Mouse (Mus musculus) C2C12 (cell line): ENCODE measurements around the gene Mms19.

Experiments
- CTCF ChIP-seq: IDR thresholded peaks from one replicate; pipeline ENCODE4 v1.5.1; 2011; ENCODE audit not compliant: control insufficient read depth, insufficient read depth, insufficient read length
- FOSL1 ChIP-seq: IDR thresholded peaks from one replicate; pipeline ENCODE4 v1.8.0; 2011; ENCODE audit warnings: mild to moderate bottlenecking, low read length; ENCODE audit not compliant: poor library complexity, insufficient read depth, severe bottlenecking
- MAX ChIP-seq: IDR thresholded peaks from one replicate; pipeline ENCODE4 v1.6.1; 2011; ENCODE audit warnings: mild to moderate bottlenecking, control low read depth
- MYOD1 ChIP-seq: IDR thresholded peaks from one replicate; pipeline ENCODE4 v1.6.1; 2011; ENCODE audit warnings: low read depth; ENCODE audit not compliant: control insufficient read depth, insufficient read length
- MYOG ChIP-seq: IDR thresholded peaks from one replicate; pipeline ENCODE4 v1.6.1; 2011; ENCODE audit not compliant: control insufficient read depth, insufficient read length; ENCODE audit errors: extremely low read depth
- USF1 ChIP-seq: IDR thresholded peaks from one replicate; pipeline ENCODE4 v1.6.1; 2011; ENCODE audit warnings: low read depth, mild to moderate bottlenecking, control low read depth, moderate library complexity

DNA sequence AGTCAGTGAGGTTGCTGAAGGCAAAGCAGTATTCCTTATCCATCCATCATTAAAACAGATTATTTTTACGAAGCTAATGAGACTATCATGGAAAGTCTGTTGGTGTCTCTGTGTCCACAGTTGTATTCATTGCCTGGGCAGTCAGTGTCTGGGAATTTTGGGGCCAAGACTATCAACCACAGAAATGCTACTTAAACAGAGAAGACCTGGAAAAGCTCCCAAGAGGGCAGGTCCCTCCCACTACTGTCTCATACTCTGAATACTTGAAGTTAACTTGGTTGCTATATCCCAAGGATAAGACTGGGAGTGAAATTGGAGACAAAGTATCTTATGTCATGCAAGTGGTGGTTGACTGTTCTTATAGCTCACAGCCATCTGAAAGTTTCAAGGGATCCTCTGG lies 45.0 kb downstream of the Mms19 start:
- TF ChIP-seq MAX (no peak), CTCF (no peak), FOSL1 (no peak), USF1 (no peak), MYOG (no peak), MYOD1 (no peak)
